Mouse (Mus musculus) brain, embryonic 14.5 days (tissue): ENCODE results near the gene Fbrsl1. TPM values are rescaled to one million over a fixed set of nuclear protein-coding genes. Genes with fewer than 3 reads are reported as not detected.
A peak's percentile ranks its signal among the peaks of the same experiment; 100 is the strongest.

Experiments
- DNase-seq: peaks from one replicate; pipeline ENCODE4 v3.0.0-alpha.2; 2011; ENCODE audit warnings: low read depth
- CTCF ChIP-seq: fragments of 200-500 bp; IDR thresholded peaks from 2 replicates; pipeline ENCODE4 v1.5.1; 2012; ENCODE audit warnings: inconsistent platforms, mild to moderate bottlenecking, moderate library complexity, borderline replicate concordance; ENCODE audit not compliant: insufficient read depth, insufficient read length; ENCODE audit errors: extremely low read depth
- POLR2A ChIP-seq: fragments of 200-500 bp; IDR thresholded peaks from 2 replicates; pipeline ENCODE4 v1.6.1; 2012; ENCODE audit warnings: mild to moderate bottlenecking, inconsistent platforms, borderline replicate concordance; ENCODE audit not compliant: poor library complexity, insufficient read depth, insufficient read length, severe bottlenecking; ENCODE audit errors: extremely low read depth
- polyA plus RNA-seq: library from polyadenylated mRNA; depleted of rRNA; stranded (reverse); fragments of >200 nt; gene quantifications from 2 replicates; pipeline ENCODE4 v1.2.3, GENCODE M21; 2012

Fbrsl1 gene
- polyA plus RNA-seq, 1 experiment: 78.4 TPM

DNA sequence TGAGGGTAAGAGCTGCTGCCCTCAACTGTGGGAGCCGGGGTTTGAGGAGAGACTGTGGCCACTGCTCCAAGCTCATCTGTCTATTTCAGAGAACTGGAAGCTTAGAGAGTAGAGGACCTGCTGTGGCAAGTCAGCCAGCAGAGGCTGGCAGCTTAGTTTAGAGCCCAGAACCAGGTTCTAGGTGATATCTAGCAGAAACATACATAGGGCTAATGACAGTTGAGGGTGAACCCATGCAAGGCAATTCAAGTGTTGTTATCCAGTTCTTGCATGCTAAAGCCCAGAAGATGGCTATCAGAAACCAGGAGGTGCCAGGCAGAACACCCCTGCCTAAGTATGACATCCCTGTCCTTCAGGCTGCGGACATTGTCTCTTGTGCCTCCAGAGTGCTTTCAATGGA lies 45.7 kb downstream of the Fbrsl1 start:
- DNase-seq: no peak
- TF ChIP-seq POLR2A: no peak
- no peak for TF ChIP-seq CTCF

DNA sequence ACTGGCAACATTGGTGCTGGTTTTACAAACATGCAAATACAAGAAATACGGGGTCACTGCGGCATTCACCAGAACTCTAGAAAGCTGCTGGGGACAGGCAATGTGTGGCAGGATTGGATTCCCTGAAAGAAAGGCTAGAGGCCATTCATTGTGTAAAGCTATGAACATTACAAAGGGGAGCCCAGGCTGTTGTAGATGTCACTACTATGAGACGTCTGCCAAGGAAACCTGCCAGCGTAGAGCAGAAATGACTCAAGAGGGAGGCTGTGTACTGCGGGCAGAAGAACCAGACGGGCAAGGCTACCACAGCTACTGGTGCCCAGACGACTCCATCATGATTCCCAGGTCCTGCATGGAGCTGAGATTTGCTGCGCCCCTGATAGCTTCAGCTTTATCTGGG lies 47.2 kb downstream of the Fbrsl1 start:
- no peak for DNase-seq
- TF ChIP-seq POLR2A: no peak
- TF ChIP-seq CTCF: no peak

DNA sequence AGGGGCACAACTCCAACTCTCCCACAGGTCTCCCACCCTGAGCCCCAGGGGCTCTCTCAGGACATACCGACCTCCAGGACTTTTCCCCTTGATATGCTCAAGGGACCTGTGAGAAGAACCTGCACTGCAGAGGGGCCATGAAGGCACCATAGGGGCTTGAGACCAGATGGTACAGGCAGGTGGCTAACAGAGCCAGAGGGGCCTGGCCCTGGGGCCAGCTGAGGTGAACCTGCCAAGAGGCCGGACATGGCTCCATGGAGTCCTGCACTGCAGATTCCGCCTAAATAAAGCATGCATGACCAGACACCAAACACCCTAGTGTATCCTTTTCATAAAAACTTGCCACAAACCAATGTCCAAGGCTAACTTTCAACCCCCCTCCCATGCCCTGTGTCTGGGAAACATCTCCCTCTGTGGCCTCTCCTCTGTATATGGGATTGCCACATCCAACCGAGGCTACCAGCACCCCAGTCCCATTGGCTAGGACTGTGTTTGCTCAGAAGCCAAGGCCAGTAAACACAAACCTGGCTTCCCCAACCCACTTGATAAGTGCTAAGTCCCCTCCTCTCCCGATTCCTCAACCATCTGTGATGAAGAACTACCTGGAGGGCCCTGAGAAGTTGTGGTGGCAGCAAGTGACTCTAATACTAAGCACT lies 53.2 kb downstream of the Fbrsl1 start:
- no peak for TF ChIP-seq CTCF
- no peak for TF ChIP-seq POLR2A
- no peak for DNase-seq

DNA sequence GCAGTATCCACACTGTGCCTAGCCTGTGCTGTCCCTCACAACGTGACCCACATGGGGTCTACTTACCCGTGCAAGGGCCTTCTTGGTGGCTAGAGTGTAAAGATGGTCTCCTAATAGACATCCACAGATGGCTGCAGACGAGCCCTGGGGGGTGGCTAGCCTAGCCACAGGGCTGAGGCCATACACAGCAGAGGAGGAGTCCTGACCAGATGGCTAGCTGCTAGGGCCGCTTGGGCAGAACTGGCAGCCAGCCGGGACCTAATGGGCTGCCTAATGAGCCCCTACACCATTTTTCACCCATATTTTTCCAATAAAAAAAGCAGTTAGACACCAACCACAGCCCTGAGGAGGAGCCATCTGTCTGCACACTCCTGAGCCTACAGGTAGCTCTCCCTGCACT lies 55.6 kb downstream of the Fbrsl1 start:
- TF ChIP-seq POLR2A: no peak
- no peak for TF ChIP-seq CTCF
- peak; percentile 47 for DNase-seq

DNA sequence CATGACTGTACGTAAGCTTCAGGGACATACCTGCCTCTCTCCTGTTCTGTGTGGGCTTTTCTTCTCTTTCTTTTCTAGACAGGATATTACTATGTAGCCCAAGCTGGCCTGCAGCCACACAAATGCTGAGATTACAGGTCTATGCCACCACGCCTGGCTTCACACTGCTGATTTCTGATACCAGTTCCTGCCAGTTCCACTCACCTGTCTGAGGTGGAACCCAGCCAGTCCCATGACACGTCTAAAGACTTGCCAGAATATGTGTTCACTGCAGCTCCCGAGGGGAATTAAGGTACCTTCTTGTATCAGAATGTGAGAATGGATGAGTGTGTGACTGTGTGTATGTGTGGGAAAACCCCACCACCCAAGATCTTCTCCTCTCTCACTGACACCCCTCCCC lies 57.7 kb downstream of the Fbrsl1 start:
- no peak for TF ChIP-seq POLR2A
- TF ChIP-seq CTCF: no peak
- no peak for DNase-seq

DNA sequence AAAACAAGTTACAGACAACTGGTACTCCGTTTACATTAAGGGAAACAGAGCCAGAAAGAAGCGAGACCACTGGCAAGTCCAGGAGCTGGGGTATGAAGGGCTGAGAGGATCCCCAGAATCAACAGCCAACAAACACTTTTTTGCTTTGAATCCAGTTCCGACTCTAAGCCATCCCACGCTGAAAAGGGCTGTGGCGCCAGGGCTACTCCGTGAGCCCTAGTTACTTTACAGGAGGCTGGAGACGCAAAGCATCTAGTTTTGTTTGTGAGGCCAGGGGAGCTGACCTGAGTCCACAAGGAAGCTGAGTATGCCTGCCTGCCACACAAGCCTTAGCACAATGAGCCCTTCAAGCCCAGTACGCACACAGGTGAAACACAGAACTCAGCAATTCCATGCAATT lies 61.0 kb downstream of the Fbrsl1 start:
- no peak for TF ChIP-seq POLR2A
- no peak for TF ChIP-seq CTCF
- DNase-seq: no peak

DNA sequence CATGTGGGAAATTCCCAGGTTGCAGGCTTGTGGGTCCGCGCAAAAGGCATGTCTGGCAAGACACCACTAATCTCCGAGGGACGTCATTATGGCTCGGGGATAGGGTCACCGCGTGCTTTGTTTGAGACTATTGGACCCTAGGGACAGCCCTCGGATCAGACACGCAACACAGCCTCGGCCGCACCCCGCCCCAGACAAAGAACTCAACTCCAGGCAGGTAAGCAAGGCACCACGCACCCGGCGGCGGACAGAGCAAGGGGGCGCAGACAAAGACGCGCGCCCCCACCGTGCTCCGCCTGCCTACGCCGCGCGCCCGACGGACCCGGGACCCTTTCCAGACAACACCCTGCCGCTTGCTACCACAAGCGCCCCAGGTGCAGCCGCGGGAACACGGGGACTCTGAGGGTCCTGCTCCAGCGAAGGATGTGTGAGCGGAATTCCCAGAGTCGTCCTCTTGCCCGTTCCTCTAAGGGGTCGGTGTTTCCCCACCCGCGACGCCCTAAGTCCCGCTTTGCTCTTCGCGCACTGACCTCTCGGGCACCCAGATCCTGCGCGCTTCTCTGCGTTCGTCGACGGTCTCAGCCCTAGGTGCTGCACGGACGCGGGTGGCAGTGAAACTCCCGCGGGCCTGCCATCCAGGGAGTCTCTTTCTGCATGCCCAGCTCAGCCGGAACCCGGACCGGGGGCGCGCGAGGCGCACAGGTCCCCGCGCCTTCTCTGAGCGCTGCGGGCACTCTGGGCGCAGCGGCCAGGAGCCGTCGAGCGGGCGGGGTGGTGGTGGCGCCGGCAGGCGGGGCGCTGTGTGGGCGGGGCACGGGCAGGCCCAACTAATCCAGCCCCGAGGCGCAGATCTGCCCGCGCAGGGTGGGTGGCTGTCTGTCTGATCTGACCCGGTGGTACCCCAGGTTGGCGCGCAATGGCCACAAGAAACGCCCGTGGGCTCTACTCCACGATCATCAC lies 61.7 kb downstream of the Fbrsl1 start:
- TF ChIP-seq POLR2A (peak; percentile 92), CTCF (no peak)
- peak; percentile 90 for DNase-seq

DNA sequence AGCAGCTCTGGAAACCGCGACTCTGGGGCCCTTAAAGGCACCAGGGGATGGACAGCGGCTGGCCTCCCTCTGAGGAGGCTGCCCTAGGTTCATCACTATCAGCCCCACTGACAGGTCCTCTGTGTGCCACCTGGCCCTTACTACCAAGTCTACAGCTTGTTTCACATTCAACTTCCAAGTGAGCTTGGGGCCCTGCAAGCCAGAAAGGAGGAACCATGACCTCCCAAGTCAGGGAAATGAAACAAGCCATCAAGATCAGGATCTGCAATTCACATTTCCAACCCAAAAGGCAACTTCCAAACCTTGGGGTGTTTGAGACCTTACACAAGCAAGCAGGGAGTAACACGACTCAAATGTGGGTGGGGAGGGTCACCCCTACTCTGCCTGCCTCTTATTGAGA lies 63.0 kb downstream of the Fbrsl1 start:
- DNase-seq: no peak
- TF ChIP-seq CTCF: no peak
- TF ChIP-seq POLR2A: no peak

DNA sequence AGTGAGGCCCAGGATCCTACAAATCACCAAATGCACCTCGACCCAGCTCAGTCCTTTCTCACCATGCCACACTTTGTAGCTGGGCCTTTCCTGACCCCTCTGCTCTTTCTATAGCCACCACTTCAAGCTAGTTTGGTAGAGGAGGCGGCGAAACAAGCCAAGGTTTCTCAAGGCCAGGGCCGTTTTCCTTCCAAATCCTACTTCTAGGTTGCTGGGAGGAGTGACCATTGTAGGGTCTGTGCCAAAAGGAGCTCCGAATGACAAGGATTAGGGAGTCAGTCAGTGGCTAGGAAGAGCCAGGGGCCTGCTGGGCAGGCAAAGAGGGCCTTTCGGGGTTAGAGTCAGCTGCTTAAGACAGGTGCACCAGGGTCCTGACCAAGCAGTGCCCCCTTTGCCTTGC lies 63.8 kb downstream of the Fbrsl1 start:
- no peak for TF ChIP-seq POLR2A
- no peak for TF ChIP-seq CTCF
- no peak for DNase-seq

DNA sequence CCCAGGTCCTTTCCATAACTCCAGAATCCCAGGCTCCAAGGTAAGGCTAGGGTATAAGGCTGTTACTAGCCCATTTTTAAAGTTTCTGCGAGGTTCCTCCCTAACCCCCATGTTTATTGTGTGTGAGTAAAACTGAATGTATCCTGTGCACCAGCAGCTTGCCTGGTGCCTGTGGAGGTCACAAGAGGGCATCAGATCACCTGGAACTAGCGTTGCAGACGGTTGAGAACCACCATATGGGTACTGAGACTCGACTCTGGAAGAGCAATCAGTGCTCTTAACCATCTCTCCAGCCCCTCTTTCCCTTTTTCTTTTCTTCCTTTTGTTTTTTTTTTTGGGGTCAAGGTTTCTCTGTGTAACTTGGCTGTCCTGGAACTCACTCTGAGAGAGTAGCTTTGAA lies 68.5 kb downstream of the Fbrsl1 start:
- DNase-seq: no peak
- TF ChIP-seq CTCF: no peak
- no peak for TF ChIP-seq POLR2A

DNA sequence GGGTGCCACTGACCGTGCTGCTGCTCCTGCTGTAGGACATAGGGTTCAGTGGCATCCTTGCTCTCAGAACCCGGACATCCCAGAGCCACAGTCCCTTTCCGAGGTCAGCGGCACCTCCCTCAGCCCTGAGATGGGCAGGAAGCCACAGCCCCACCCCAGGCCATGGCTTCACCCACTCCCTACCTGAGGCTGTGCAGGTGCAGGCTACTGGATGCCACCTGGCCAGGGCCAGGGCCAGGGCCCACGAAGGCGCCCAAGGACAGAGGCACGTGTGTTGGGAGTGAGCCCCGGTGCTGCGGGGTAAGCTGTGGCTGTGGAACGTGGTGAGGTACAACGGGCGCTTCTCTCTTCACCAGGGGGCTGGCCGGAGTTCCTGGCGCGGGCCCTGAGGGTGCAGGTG lies 69.2 kb downstream of the Fbrsl1 start:
- DNase-seq: no peak
- no peak for TF ChIP-seq POLR2A
- TF ChIP-seq CTCF: no peak

DNA sequence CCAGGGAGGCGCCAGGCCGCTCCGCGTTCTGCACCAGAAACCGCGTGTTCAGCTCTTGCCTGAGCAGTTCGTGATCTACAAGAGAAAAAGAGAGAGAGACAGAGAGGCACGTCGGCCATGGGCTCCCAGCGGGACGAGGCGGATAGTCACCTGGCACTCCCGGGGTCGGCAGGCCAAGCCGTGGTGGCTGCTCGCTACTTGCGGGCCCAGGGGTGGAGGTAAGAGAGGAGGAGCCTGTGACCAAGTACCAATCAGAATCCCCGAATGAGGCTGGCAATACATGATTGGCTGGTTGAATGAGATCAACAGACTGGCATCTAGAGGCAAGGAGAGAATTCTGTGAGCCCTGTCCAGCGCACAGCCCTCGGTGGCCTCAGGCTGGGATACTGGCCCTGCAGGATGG lies 70.1 kb downstream of the Fbrsl1 start:
- no peak for TF ChIP-seq CTCF
- no peak for TF ChIP-seq POLR2A
- DNase-seq: peak; percentile 50

DNA sequence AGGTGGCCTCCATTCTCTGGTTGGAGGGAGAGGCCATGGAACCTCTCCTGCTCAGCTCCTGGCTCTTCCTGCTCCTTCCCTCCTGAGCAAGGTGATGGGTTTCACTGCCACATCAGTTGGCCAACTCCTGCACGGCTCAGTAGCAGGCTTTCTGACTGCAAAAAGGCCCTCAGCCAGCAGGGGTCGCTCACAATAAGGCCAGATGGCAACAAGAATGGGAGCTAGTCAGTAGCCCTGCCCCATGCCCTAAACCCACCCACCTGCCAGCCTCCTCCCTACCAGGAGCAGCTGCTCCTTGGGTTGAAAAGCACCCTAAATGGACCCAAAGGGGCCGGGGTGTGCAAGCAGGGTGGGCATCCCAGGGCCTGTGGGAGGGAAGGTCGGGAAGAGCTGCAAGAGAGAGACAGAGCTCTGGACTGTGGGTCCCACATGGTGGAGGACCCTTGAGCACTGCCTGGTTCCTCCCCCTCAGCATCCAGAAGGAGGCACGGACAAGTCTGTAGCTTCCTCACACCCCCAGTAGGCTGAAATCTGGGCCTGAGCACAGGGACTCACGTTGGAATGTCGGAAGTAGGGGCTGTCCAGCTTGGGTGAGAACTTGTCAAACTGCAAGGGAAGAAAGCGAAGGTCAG lies 71.4 kb downstream of the Fbrsl1 start:
- peak; percentile 85 for DNase-seq
- no peak for TF ChIP-seq POLR2A
- TF ChIP-seq CTCF: peak; percentile 91
